In genomic region chr14:25476048-25476447, GRCm38 (mm10) we compare ENCODE assay signal across 10 mouse cellular contexts. TPM values are rescaled to one million over a fixed set of nuclear protein-coding genes. Genes with fewer than 3 reads are reported as not detected.
A peak's percentile ranks its signal among the peaks of the same experiment; 100 is the strongest.
DNase-seq lines count a peak whose midpoint lies in the region.
"Had no signal": no experiment of that assay in that cellular context is flagged by ENCODE, and none has a peak within 500 bp of the region (broad histone marks: within the 10 kb centered on the region; RNA-seq: fewer than 3 reads in every experiment).

No protein-coding gene starts in this region.

- DNase-seq in adrenal gland, adult 2 months = peak; percentile 18
- DNase-seq in adrenal gland, postnatal 25 days = no peak
- peak; percentile 37 for DNase-seq in thymus, postnatal 0 days (ENCODE audit: low spot score)
- no peak for DNase-seq in thymus, postnatal 4 days
- peak; percentile 49 for DNase-seq in induced T-regulatory cell, adult 2 months (ENCODE audit: low read depth)
- DNase-seq in thymus, postnatal 25 days = peak; percentile 37
- no peak for DNase-seq in kidney, adult 8-10 months
- no peak for DNase-seq in layer of hippocampus, adult 9-10 months (ENCODE audit: low spot score)
- DNase-seq: B cell, adult 2 months; kidney, postnatal 36 days had no signal

RNA-seq across cellular contexts. Expression of gene Zmiz1, which starts 17.1 kb away (rescaled TPM):
- 100 to 1,000 TPM in 1 of 2 experiments, 10 to 100 TPM in 1; 90.8 to 142 TPM for total RNA-seq in adrenal gland, adult 2 months (2021)
- polyA plus RNA-seq in adrenal gland, adult 2 months (2012; rRNA removed) = 72.7 and 95.8 TPM in 2 replicates
- total RNA-seq in adrenal gland, postnatal 25 days (2021) = 125 and 153 TPM in 2 replicates
- 19.9 and 26.4 TPM in 2 replicates for polyA plus RNA-seq in thymus, postnatal 0 days (2015; fragmentation: Nextera tagmentation; extraction: Ambion mirVana)

Comparison
In these comparisons a context has a peak if more than half of its experiments do, and no peak if none do; other contexts are left out.
1. DNase-seq: peak in adrenal gland, adult 2 months (single experiment), thymus, postnatal 0 days (single experiment), induced T-regulatory cell, adult 2 months (single experiment) and thymus, postnatal 25 days (single experiment); none in adrenal gland, postnatal 25 days (single experiment), thymus, postnatal 4 days (single experiment), kidney, adult 8-10 months (0 of 2) and layer of hippocampus, adult 9-10 months (single experiment).